Mouse (Mus musculus) kidney, postnatal 0 days (tissue): ENCODE results near the gene Ackr4. TPM values are rescaled to one million over a fixed set of nuclear protein-coding genes. Genes with fewer than 3 reads are reported as not detected.
A peak's percentile ranks its signal among the peaks of the same experiment; 100 is the strongest.

Experiments
- ATAC-seq: fragments of 200-750 bp; cut with Nextera tagmentation; replicated peaks from 2 replicates; pipeline ENCODE4 v1.8.0; 2017; ENCODE audit warnings: low read depth, moderate number of reproducible peaks, moderate TSS enrichment, moderate library complexity; ENCODE audit not compliant: low FRiP score
- DNase-seq: peaks from one replicate; pipeline ENCODE4 v3.0.0-alpha.2; 2016; ENCODE audit warnings: low spot score
- H3K27ac ChIP-seq: fragments of 300-500 bp; sonication (generic); 2 replicates; pipeline ENCODE4 v1.5.1; 2014; ENCODE audit warnings: mild to moderate bottlenecking
- H3K27me3 ChIP-seq: fragments of 300-500 bp; sonication (generic); 2 replicates; pipeline ENCODE4 v1.6.1; 2014; ENCODE audit warnings: low read length, mixed read lengths; ENCODE audit not compliant: insufficient read depth
- H3K36me3 ChIP-seq: fragments of 300-500 bp; sonication (generic); 2 replicates; pipeline ENCODE4 v1.6.1; 2014; ENCODE audit warnings: low read length, mixed read lengths; ENCODE audit not compliant: insufficient read depth
- H3K4me1 ChIP-seq: fragments of 300-500 bp; sonication (generic); replicated peaks from 2 replicates; pipeline ENCODE4 v1.6.1; 2014; ENCODE audit warnings: antibody characterized with exemption, low read length, mixed read lengths; ENCODE audit not compliant: insufficient read depth
- H3K4me2 ChIP-seq: fragments of 300-500 bp; sonication (generic); 2 replicates; pipeline ENCODE4 v1.6.1; 2014; ENCODE audit warnings: mild to moderate bottlenecking, low read length, moderate library complexity, mixed read lengths
- H3K4me3 ChIP-seq: fragments of 300-500 bp; sonication (generic); replicated peaks from 2 replicates; pipeline ENCODE4 v1.5.1; 2014; ENCODE audit warnings: low read depth, low read length
- H3K9ac ChIP-seq: fragments of 300-500 bp; sonication (generic); 2 replicates; pipeline ENCODE4 v1.6.1; 2014; ENCODE audit warnings: low read depth, low read length
- H3K9me3 ChIP-seq: fragments of 300-500 bp; sonication (generic); replicated peaks from 2 replicates; pipeline ENCODE4 v1.6.1; 2016; ENCODE audit warnings: low read length, inconsistent platforms, mixed read lengths
- CTCF ChIP-seq: IDR thresholded peaks from 2 replicates; pipeline ENCODE4 v1.5.1; 2016; ENCODE audit warnings: antibody characterized with exemption, low read depth, mild to moderate bottlenecking, moderate library complexity
- WGBS: fragments of 180-500 bp; shearing (Covaris S2); extraction: QIAGEN DNeasy Blood & Tissue Kit; methylation state at CpG from one replicate; pipeline ENCODE4 v1.1.7; 2014; 5-methylcytosine and 5-hydroxymethylcytosine counted together
- polyA plus RNA-seq: library from polyadenylated mRNA; unstranded; fragments of >200 nt; fragmentation: Nextera tagmentation; extraction: Ambion mirVana; gene quantifications from 2 replicates; pipeline ENCODE4 v1.2.1, GENCODE M21; 2015

Ackr4 gene
- polyA plus RNA-seq, 1 experiment from 2014 or later, result 2.3 TPM

- no peak for TF ChIP-seq CTCF
- Histone ChIP-seq H3K27me3 (no peaks in the 10 kb centered on the region), H3K4me2 (no peak within 1 kb of the TSS), H3K9ac (no peak within 1 kb of the TSS), H3K27ac (no peak within 1 kb of the TSS), H3K4me1 (no peaks in the 10 kb centered on the region), H3K36me3 (peaks cover 28% of the 10 kb centered on the region; the same call in 1 of the 2 replicates), H3K4me3 (no peak within 1 kb of the TSS), H3K9me3 (no peaks in the 10 kb centered on the region)
- ATAC-seq, result no peak
- 73% methylated on average over 2 of the region's 2 CpGs for WGBS
- no peak for DNase-seq
Measured at GRCm38 (mm10) chr9:104040362-104040761, 86.4 kb downstream of the Ackr4 start, which contains the start of gene Gm28305. Gene Gm28305 (plus strand): TSS chr9:104040662.

- no peaks in the 10 kb centered on the region for H3K4me1 ChIP-seq
- TF ChIP-seq CTCF, result no peak
- ATAC-seq (no peak), DNase-seq (no peak)
- no peaks in the 10 kb centered on the region for H3K27me3 ChIP-seq
- 80% methylated on average over 4 of the region's 4 CpGs for WGBS
- H3K4me2 ChIP-seq, result no peak overlapping the region
- H3K9ac ChIP-seq, result no peak overlapping the region
- H3K4me3 ChIP-seq, result no peak overlapping the region
- H3K36me3 ChIP-seq, result peaks cover 28% of the 10 kb centered on the region; the same call in 1 of the 2 replicates
- no peak overlapping the region for H3K27ac ChIP-seq
- H3K9me3 ChIP-seq, result no peaks in the 10 kb centered on the region
Measured at GRCm38 (mm10) chr9:104039742-104040141, 87.0 kb downstream of the Ackr4 start.

GRCm38 (mm10) chr9:104039031-104039695 is 87.6 kb downstream of the Ackr4 start:
- Histone ChIP-seq H3K27me3 (no peaks in the 10 kb centered on the region), H3K27ac (no peak overlapping the region), H3K9me3 (no peaks in the 10 kb centered on the region), H3K4me3 (no peak overlapping the region), H3K9ac (no peak overlapping the region), H3K36me3 (peaks cover 28% of the 10 kb centered on the region; the same call in 1 of the 2 replicates), H3K4me2 (no peak overlapping the region), H3K4me1 (no peaks in the 10 kb centered on the region)
- DNase-seq (no peak), ATAC-seq (no peak)
- 87% methylated on average over 21 of the region's 21 CpGs for WGBS
- no peak for TF ChIP-seq CTCF

- Histone ChIP-seq H3K4me1 (no peaks in the 10 kb centered on the region), H3K9me3 (no peaks in the 10 kb centered on the region), H3K27me3 (no peaks in the 10 kb centered on the region), H3K9ac (no peak overlapping the region), H3K4me3 (no peak overlapping the region), H3K27ac (no peak overlapping the region), H3K36me3 (peaks cover 28% of the 10 kb centered on the region; the same call in 1 of the 2 replicates), H3K4me2 (no peak overlapping the region)
- no peak for ATAC-seq
- no peak for TF ChIP-seq CTCF
- 87% methylated on average over 13 of the region's 13 CpGs for WGBS
- no peak for DNase-seq
Measured at GRCm38 (mm10) chr9:104038266-104038665, 88.5 kb downstream of the Ackr4 start.

GRCm38 (mm10) chr9:104035261-104036015 is 91.3 kb downstream of the Ackr4 start:
- H3K9ac ChIP-seq, result no peak overlapping the region
- no peaks in the 10 kb centered on the region for H3K9me3 ChIP-seq
- TF ChIP-seq CTCF, result peak; percentile 80
- WGBS, result 53% methylated on average over 24 of the region's 24 CpGs
- no peak overlapping the region for H3K4me2 ChIP-seq
- DNase-seq (peak; percentile 83), ATAC-seq (no peak; the same call in 1 of the 2 replicates)
- no peaks in the 10 kb centered on the region for H3K27me3 ChIP-seq
- no peak overlapping the region for H3K4me3 ChIP-seq
- no peaks in the 10 kb centered on the region for H3K4me1 ChIP-seq
- no peak overlapping the region for H3K27ac ChIP-seq
- peaks cover 25% of the 10 kb centered on the region; the same call in 1 of the 2 replicates for H3K36me3 ChIP-seq

GRCm38 (mm10) chr9:104034718-104035117 is 92.0 kb downstream of the Ackr4 start:
- no peaks in the 10 kb centered on the region for H3K9me3 ChIP-seq
- H3K4me2 ChIP-seq, result no peak overlapping the region
- TF ChIP-seq CTCF, result no peak
- H3K4me1 ChIP-seq, result no peaks in the 10 kb centered on the region
- no peak overlapping the region for H3K9ac ChIP-seq
- no peak overlapping the region for H3K27ac ChIP-seq
- H3K4me3 ChIP-seq, result no peak overlapping the region
- DNase-seq (no peak), ATAC-seq (no peak)
- 80% methylated on average over 6 of the region's 6 CpGs for WGBS
- H3K36me3 ChIP-seq, result peaks cover 28% of the 10 kb centered on the region; the same call in 1 of the 2 replicates
- no peaks in the 10 kb centered on the region for H3K27me3 ChIP-seq
